Mouse (Mus musculus): ENCODE measurements around the gene Pebp1.

DNA sequence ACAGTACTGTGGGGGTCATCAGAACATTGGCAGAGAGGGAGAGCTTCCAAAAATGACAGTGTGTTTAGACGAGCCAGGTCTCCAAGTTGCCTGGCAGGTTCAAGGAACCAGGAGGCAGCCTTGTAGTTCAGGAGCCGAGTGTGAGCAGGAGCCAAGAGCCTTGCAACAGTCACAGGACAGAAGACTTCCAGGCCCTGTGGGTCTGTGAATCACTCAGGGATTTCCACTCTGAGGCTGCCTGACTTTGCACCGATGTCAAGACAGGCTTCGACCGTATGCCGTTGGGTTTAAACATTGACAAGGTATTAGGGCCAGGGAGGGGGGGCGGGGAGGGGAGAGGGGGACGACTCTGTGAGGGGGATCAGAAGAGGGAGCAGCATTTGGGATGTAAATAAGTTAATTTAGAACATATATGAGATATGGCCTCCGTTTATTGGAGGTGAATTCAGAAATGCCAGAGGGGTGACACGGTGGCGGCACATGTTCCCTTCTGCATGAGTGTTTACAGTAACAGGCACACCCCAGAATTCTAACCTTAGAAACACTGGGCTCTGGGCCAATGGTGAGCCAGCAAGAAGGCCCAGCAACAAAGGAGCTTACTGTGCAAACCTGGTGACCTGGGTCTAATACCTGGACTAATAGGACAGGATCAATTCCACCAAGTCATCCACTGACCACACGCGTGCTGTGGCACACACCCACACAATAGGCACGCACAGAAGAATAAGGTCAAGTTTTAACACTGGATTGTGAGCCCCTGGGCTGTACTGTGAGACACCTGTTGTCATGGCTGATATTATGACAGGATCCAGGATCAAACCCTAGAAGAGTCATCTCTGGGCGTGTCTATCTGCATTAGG is 8.4 kb downstream of the Pebp1 start:
- TF ChIP-seq MYOD1 (IDR thresholded peaks at IDR 0.05; ENCODE audit: control insufficient read depth, insufficient read length, low read depth) (no peak), CTCF (IDR thresholded peaks at IDR 0.05; ENCODE audit: control insufficient read depth, insufficient read depth, insufficient read length) (no peak), MYOG (IDR thresholded peaks at IDR 0.05; ENCODE audit: control insufficient read depth, extremely low read depth, insufficient read length) (no peak), USF1 (IDR thresholded peaks at IDR 0.05; ENCODE audit: low read depth) (no peak), FOSL1 (IDR thresholded peaks at IDR 0.05; ENCODE audit: insufficient read depth, low read length, poor library complexity, severe bottlenecking) (no peak), CEBPB (IDR thresholded peaks at IDR 0.05; ENCODE audit: low read depth) (no peak)
